Mouse (Mus musculus) MEL (cell line): Measurements from ENCODE around the gene Dhodh. TPM values are rescaled to one million over a fixed set of nuclear protein-coding genes. Genes with fewer than 3 reads are reported as not detected.

Experiments used
- DNase-seq: peaks from one replicate; pipeline ENCODE4 v3.0.0; 2011; ENCODE audit warnings: low read depth, low spot score
- H3K27ac ChIP-seq: 2 replicates; pipeline ENCODE4 v1.5.1; 2012; ENCODE audit warnings: low read depth, mild to moderate bottlenecking, control low read depth, low read length, moderate library complexity; ENCODE audit not compliant: control insufficient read depth
- H3K27me3 ChIP-seq, 2 experiments: fragments of 150-350 bp in 1 of 2; sonication (generic) in 1 of 2; 2 replicates each; pipeline ENCODE4 v1.6.1; 2012; ENCODE audit warnings: low read length in 2 of 2, mild to moderate bottlenecking in 2 of 2, improper control_type of control experiment in 1 of 2, moderate library complexity in 1 of 2; ENCODE audit not compliant: insufficient read depth in 2 of 2, control insufficient read depth in 1 of 2
- H3K36me3 ChIP-seq, 2 experiments: 2 replicates each; pipeline ENCODE4 v1.6.1; 2012 to 2014; ENCODE audit warnings: low read length in 2 of 2, improper control_type of control experiment in 1 of 2, inconsistent platforms in 1 of 2, mild to moderate bottlenecking in 1 of 2; ENCODE audit not compliant: insufficient read depth in 2 of 2, control insufficient read depth in 1 of 2
- H3K4me1 ChIP-seq, 2 experiments: fragments of 150-350 bp in 1 of 2; sonication (generic) in 1 of 2; 2 replicates each; pipeline ENCODE4 v1.6.1; 2012; ENCODE audit warnings: low read length in 2 of 2, improper control_type of control experiment in 1 of 2, mild to moderate bottlenecking in 1 of 2; ENCODE audit not compliant: insufficient read depth in 2 of 2, control insufficient read depth in 1 of 2
- H3K4me3 ChIP-seq, 2 experiments: fragments of 150-350 bp in 1 of 2; sonication (generic) in 1 of 2; 2 replicates each; pipeline ENCODE4 v1.5.1; 2012; ENCODE audit warnings: low read depth in 2 of 2, low read length in 2 of 2, mild to moderate bottlenecking in 2 of 2, moderate library complexity in 2 of 2, control low read depth in 1 of 2, improper control_type of control experiment in 1 of 2; ENCODE audit not compliant: control insufficient read depth in 1 of 2, insufficient read depth in 1 of 2
- H3K79me2 ChIP-seq: 2 replicates; pipeline ENCODE4 v1.6.1; 2012; ENCODE audit warnings: mild to moderate bottlenecking, low read length, moderate library complexity; ENCODE audit not compliant: control insufficient read depth, poor library complexity, insufficient read depth
- H3K9ac ChIP-seq: 2 replicates; pipeline ENCODE4 v1.6.1; 2012; ENCODE audit warnings: low read depth, mild to moderate bottlenecking, control low read depth, low read length, moderate library complexity; ENCODE audit not compliant: control insufficient read depth, poor library complexity, severe bottlenecking
- H3K9me3 ChIP-seq: fragments of 150-350 bp; sonication (generic); replicated peaks from 2 replicates; pipeline ENCODE4 v1.6.1; 2012; ENCODE audit warnings: mild to moderate bottlenecking, low read length, improper control_type of control experiment, moderate library complexity; ENCODE audit not compliant: insufficient read depth
- BHLHE40 ChIP-seq: IDR thresholded peaks from 2 replicates; pipeline ENCODE4 v1.6.1; 2012; ENCODE audit warnings: low read depth, mild to moderate bottlenecking, inconsistent platforms, low read length, improper control_type of control experiment, borderline replicate concordance
- CHD1 ChIP-seq: IDR thresholded peaks from 2 replicates; pipeline ENCODE4 v1.6.1; 2012; ENCODE audit warnings: low read depth, mild to moderate bottlenecking, inconsistent platforms, low read length, improper control_type of control experiment
- CHD2 ChIP-seq: IDR thresholded peaks from 2 replicates; pipeline ENCODE4 v1.6.1; 2011; ENCODE audit warnings: low read length, improper control_type of control experiment
- CTCF ChIP-seq, 3 experiments: IDR thresholded peaks in 2 of 3; conservative IDR thresholded peaks in 1 of 3; 2 replicates each; pipeline ENCODE4 v1.5.1; 2011 to 2012; ENCODE audit warnings: low read length in 3 of 3, low read depth in 2 of 3, mild to moderate bottlenecking in 2 of 3, improper control_type of control experiment in 1 of 3, inconsistent platforms in 1 of 3, mixed read lengths in 1 of 3, moderate library complexity in 1 of 3; ENCODE audit not compliant: control insufficient read depth in 1 of 3, insufficient read depth in 1 of 3, poor library complexity in 1 of 3, severe bottlenecking in 1 of 3
- E2F4 ChIP-seq: IDR thresholded peaks from 2 replicates; pipeline ENCODE4 v1.6.1; 2011; ENCODE audit warnings: low read depth, low read length, improper control_type of control experiment, borderline replicate concordance
- ELF1 ChIP-seq: IDR thresholded peaks from 2 replicates; pipeline ENCODE4 v1.6.1; 2014; ENCODE audit warnings: low read depth, mild to moderate bottlenecking, inconsistent platforms, low read length, improper control_type of control experiment, moderate library complexity
- GABPA ChIP-seq: IDR thresholded peaks from 2 replicates; pipeline ENCODE4 v1.6.1; 2012; ENCODE audit warnings: low read depth, mild to moderate bottlenecking, inconsistent platforms, low read length, improper control_type of control experiment, moderate library complexity
- KAT2A ChIP-seq: conservative IDR thresholded peaks from 2 replicates; pipeline ENCODE4 v1.6.1; 2012; ENCODE audit warnings: low read depth, low read length, improper control_type of control experiment, inconsistent platforms
- MAZ ChIP-seq: IDR thresholded peaks from 2 replicates; pipeline ENCODE4 v1.6.1; 2012; ENCODE audit warnings: low read depth, mild to moderate bottlenecking, inconsistent platforms, low read length, improper control_type of control experiment
- MEF2A ChIP-seq: IDR thresholded peaks from 2 replicates; pipeline ENCODE4 v1.6.1; 2014; ENCODE audit warnings: low read depth, mild to moderate bottlenecking, inconsistent platforms, low read length, improper control_type of control experiment; ENCODE audit not compliant: poor library complexity, insufficient replicate concordance, severe bottlenecking; ENCODE audit errors: extremely low read depth
- MYC ChIP-seq: IDR thresholded peaks from 2 replicates; pipeline ENCODE4 v1.6.1; 2011; ENCODE audit warnings: low read depth, mild to moderate bottlenecking, low read length, improper control_type of control experiment, moderate library complexity
- NELFE ChIP-seq: IDR thresholded peaks from 2 replicates; pipeline ENCODE4 v1.6.1; 2011; ENCODE audit warnings: low read depth, low read length, improper control_type of control experiment
- NRF1 ChIP-seq: IDR thresholded peaks from 2 replicates; pipeline ENCODE4 v1.6.1; 2014; ENCODE audit warnings: low read depth, mild to moderate bottlenecking, inconsistent platforms, low read length, improper control_type of control experiment, moderate library complexity; ENCODE audit not compliant: poor library complexity, insufficient read depth, severe bottlenecking
- POLR2A ChIP-seq, 2 experiments: IDR thresholded peaks; 2 replicates each; pipeline ENCODE4 v1.6.1; 2011 to 2012; ENCODE audit warnings: low read length in 2 of 2, mild to moderate bottlenecking in 2 of 2, control low read depth in 1 of 2, improper control_type of control experiment in 1 of 2, low read depth in 1 of 2, moderate library complexity in 1 of 2; ENCODE audit not compliant: control insufficient read depth in 1 of 2, insufficient read depth in 1 of 2, poor library complexity in 1 of 2
- RCOR1 ChIP-seq: IDR thresholded peaks from 2 replicates; pipeline ENCODE4 v1.6.1; 2012; ENCODE audit warnings: low read depth, mild to moderate bottlenecking, inconsistent platforms, low read length, improper control_type of control experiment
- SMC3 ChIP-seq: IDR thresholded peaks from 2 replicates; pipeline ENCODE4 v1.6.1; 2011; ENCODE audit warnings: low read depth, low read length, improper control_type of control experiment
- TAL1 ChIP-seq: IDR thresholded peaks from 2 replicates; pipeline ENCODE4 v1.6.1; 2012; ENCODE audit warnings: mild to moderate bottlenecking, inconsistent platforms, low read length, moderate library complexity, mixed read lengths
- TBP ChIP-seq: IDR thresholded peaks from 2 replicates; pipeline ENCODE4 v1.8.0; 2011; ENCODE audit warnings: low read depth, low read length, improper control_type of control experiment
- TCF12 ChIP-seq: IDR thresholded peaks from 2 replicates; pipeline ENCODE4 v1.6.1; 2014; ENCODE audit warnings: low read depth, mild to moderate bottlenecking, inconsistent platforms, low read length, improper control_type of control experiment, moderate library complexity
- UBTF ChIP-seq: IDR thresholded peaks from 2 replicates; pipeline ENCODE4 v1.6.1; 2012; ENCODE audit warnings: low read depth, mild to moderate bottlenecking, inconsistent platforms, low read length, improper control_type of control experiment, moderate library complexity, borderline replicate concordance; ENCODE audit not compliant: insufficient read depth
- USF1 ChIP-seq: IDR thresholded peaks from 2 replicates; pipeline ENCODE4 v1.6.1; 2014; ENCODE audit warnings: low read depth, mild to moderate bottlenecking, inconsistent platforms, low read length, improper control_type of control experiment, moderate library complexity
- USF2 ChIP-seq, 2 experiments: IDR thresholded peaks; 2 replicates each; pipeline ENCODE4 v1.6.1; 2011 to 2012; ENCODE audit warnings: improper control_type of control experiment in 2 of 2, low read length in 2 of 2, borderline replicate concordance in 1 of 2, inconsistent platforms in 1 of 2, low read depth in 1 of 2, mild to moderate bottlenecking in 1 of 2; ENCODE audit not compliant: insufficient read depth in 1 of 2
- ZC3H11A ChIP-seq: IDR thresholded peaks from 2 replicates; pipeline ENCODE4 v1.6.1; 2012; ENCODE audit warnings: low read depth, mild to moderate bottlenecking, inconsistent platforms, low read length, improper control_type of control experiment
- ZNF384 ChIP-seq: IDR thresholded peaks from 2 replicates; pipeline ENCODE4 v1.6.1; 2012; ENCODE audit warnings: low read depth, mild to moderate bottlenecking, inconsistent platforms, low read length, improper control_type of control experiment
- polyA plus RNA-seq, 2 experiments: library from polyadenylated mRNA; stranded (reverse) in 1 of 2; unstranded in 1 of 2; fragments of >175 nt in 1 of 2; fragments of >200 nt in 1 of 2; gene quantifications; 2 replicates each; pipeline versions ENCODE4 v1.2.1 to v1.2.4; 2012; ENCODE audit warnings: low replicate concordance in 2 of 2, low read depth in 1 of 2; ENCODE audit not compliant: insufficient read length in 2 of 2, insufficient read depth in 1 of 2, missing spikeins in 1 of 2
- total RNA-seq: library from RNA; depleted of rRNA; stranded (reverse); fragments of 300-350 nt; gene quantifications from 2 replicates; pipeline ENCODE4 v1.2.3, GENCODE M21; 2012

The Dhodh gene
- total and polyA plus RNA-seq, 3 experiments: 28.3 to 52.5 TPM; not detected in 1

DNA sequence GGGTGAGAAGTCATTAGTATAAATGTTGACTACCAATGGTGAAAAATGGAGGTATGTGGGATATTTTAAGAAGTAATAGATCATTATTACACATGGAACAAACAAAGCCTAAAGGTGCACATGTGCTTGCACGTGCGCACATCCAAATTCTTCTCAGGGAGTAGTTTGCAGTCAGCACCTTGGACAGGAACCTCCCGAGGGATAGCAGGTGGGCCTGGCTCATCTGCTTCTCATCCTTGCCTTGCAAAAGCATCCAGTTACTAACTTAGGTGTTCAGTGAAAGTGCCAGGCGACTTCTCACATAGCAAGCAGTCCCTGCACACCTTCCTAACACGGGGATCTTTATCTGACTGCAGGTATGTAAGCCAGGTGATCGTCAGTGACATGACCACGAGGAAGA, 31.9 kb upstream of the Dhodh start:
- Histone ChIP-seq H3K4me3 (no peak overlapping the region), H3K9ac (no peak overlapping the region), H3K27ac (no peak overlapping the region), H3K36me3 (no peaks in the 10 kb centered on the region), H3K79me2 (no peaks in the 10 kb centered on the region), H3K27me3 (no peaks in the 10 kb centered on the region), H3K9me3 (no peaks in the 10 kb centered on the region), H3K4me1 (no peaks in the 10 kb centered on the region)
- no peak for DNase-seq
- no peak for TF ChIP-seq TCF12
- no peak for TF ChIP-seq POLR2A (IDR thresholded peaks at IDR 0.05; ENCODE audit: control insufficient read depth in 1 of 2, insufficient read depth in 1 of 2, low read depth in 1 of 2, low read length in 2 of 2, poor library complexity in 1 of 2)
- TF ChIP-seq ZNF384: no peak
- no peak for TF ChIP-seq NELFE
- no peak for TF ChIP-seq TBP
- no peak for TF ChIP-seq CHD1
- no peak for TF ChIP-seq BHLHE40
- no peak for TF ChIP-seq USF2 (IDR thresholded peaks at IDR 0.05; ENCODE audit: borderline replicate concordance in 1 of 2, insufficient read depth in 1 of 2, low read depth in 1 of 2, low read length in 2 of 2)
- TF ChIP-seq GABPA: no peak
- TF ChIP-seq MYC: no peak
- TF ChIP-seq ZC3H11A: no peak
- TF ChIP-seq ELF1: no peak
- TF ChIP-seq NRF1: no peak
- no peak for TF ChIP-seq RCOR1
- no peak for TF ChIP-seq SMC3
- no peak for TF ChIP-seq E2F4
- TF ChIP-seq KAT2A: no peak
- TF ChIP-seq UBTF: no peak
- no peak for TF ChIP-seq USF1
- no peak for TF ChIP-seq CTCF (IDR thresholded peaks at IDR 0.05 in 2 of 3, conservative IDR thresholded peaks at IDR 0.05 in 1 of 3; ENCODE audit: control insufficient read depth in 1 of 3, insufficient read depth in 1 of 3, low read depth in 2 of 3, low read length in 3 of 3, poor library complexity in 1 of 3, severe bottlenecking in 1 of 3)

DNA sequence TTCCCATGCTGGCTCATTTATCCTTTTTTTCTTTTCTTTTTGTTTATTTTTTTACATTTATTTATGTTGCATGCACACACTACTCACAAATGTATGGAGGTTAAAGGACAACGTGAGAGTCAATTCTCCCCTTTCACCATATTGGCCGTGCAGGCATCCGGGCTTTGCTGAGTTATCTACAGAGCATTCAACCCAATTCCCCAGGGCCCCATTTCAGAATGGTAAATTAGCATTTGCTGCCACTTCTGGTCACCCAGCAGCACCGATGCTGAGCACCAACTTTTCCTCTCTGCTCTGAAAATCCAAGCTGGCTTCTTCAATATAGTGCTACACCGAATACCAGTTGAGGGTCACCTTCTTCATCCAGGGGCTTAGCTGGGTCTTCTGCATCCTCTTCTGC, 30.4 kb upstream of the Dhodh start:
- Histone ChIP-seq H3K9me3 (no peaks in the 10 kb centered on the region), H3K9ac (no peak overlapping the region), H3K36me3 (no peaks in the 10 kb centered on the region), H3K27me3 (no peaks in the 10 kb centered on the region), H3K27ac (no peak overlapping the region), H3K4me3 (no peak overlapping the region), H3K4me1 (no peaks in the 10 kb centered on the region), H3K79me2 (no peaks in the 10 kb centered on the region)
- TF ChIP-seq ZNF384 (no peak), BHLHE40 (no peak), ZC3H11A (no peak), USF2 (IDR thresholded peaks at IDR 0.05; ENCODE audit: borderline replicate concordance in 1 of 2, insufficient read depth in 1 of 2, low read depth in 1 of 2, low read length in 2 of 2) (no peak), TAL1 (no peak), MEF2A (no peak), ELF1 (no peak), CHD1 (no peak), MYC (no peak), CHD2 (no peak), NELFE (no peak), MAZ (no peak), POLR2A (IDR thresholded peaks at IDR 0.05; ENCODE audit: control insufficient read depth in 1 of 2, insufficient read depth in 1 of 2, low read depth in 1 of 2, low read length in 2 of 2, poor library complexity in 1 of 2) (no peak), USF1 (no peak)
- DNase-seq: no peak
